Mouse (Mus musculus) brain, embryonic 14.5 days (tissue): ENCODE results near the gene Trpm3.

ENCODE experiments used
- CTCF ChIP-seq: fragments of 200-500 bp; IDR thresholded peaks from 2 replicates; pipeline ENCODE4 v1.5.1; 2012; ENCODE audit warnings: inconsistent platforms, mild to moderate bottlenecking, moderate library complexity, borderline replicate concordance; ENCODE audit not compliant: insufficient read depth, insufficient read length; ENCODE audit errors: extremely low read depth
- POLR2A ChIP-seq: fragments of 200-500 bp; IDR thresholded peaks from 2 replicates; pipeline ENCODE4 v1.6.1; 2012; ENCODE audit warnings: mild to moderate bottlenecking, inconsistent platforms, borderline replicate concordance; ENCODE audit not compliant: poor library complexity, insufficient read depth, insufficient read length, severe bottlenecking; ENCODE audit errors: extremely low read depth

DNA sequence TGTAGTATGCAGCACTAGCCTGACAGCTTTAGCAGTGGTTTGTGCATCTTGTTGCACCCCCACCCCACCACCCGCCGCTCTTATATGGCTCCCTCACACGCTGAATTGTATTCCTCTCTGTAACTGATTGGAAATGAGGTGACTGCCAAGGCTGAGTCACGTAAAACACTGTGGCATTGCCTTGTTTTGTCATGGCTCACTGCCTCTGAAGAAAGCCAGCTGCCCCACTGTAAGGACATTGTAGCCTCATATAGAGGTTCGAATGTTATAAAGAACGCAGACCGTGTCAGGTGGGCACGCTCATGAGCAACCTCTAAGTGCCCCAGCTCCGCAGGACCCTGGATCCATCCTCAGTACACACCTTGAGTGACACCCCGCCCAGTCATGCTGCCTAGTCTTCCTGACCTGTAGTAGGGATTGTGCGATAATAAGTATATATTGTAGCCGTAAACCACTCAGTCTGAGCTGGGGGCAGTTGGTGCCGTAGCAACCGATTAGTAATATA, 215.2 kb downstream of the Trpm3 start:
- no peak for TF ChIP-seq POLR2A
- TF ChIP-seq CTCF, result no peak
